Mouse (Mus musculus) G1E (cell line): Measurements from ENCODE around the gene Naa50. TPM values are rescaled to one million over a fixed set of nuclear protein-coding genes. Genes with fewer than 3 reads are reported as not detected.

ENCODE experiments used
- ATAC-seq: 2 replicates; pipeline ENCODE4 v1.8.0; 2016; ENCODE audit warnings: mild to moderate bottlenecking; ENCODE audit not compliant: insufficient number of reproducible peaks, poor library complexity, low FRiP score, severe bottlenecking; ENCODE audit errors: extremely low read depth
- DNase-seq: peaks from one replicate; pipeline ENCODE4 v3.0.0; 2012; ENCODE audit warnings: low spot score
- H3K27me3 ChIP-seq: 2 replicates; pipeline ENCODE4 v1.6.1; 2012; ENCODE audit warnings: mild to moderate bottlenecking, low read length, inconsistent platforms; ENCODE audit not compliant: insufficient read depth
- H3K36me3 ChIP-seq: replicated peaks from 2 replicates; pipeline ENCODE3; 2012; ENCODE audit warnings: mild to moderate bottlenecking, inconsistent platforms
- H3K4me1 ChIP-seq: 2 replicates; pipeline ENCODE4 v1.6.1; 2012; ENCODE audit warnings: low read depth, low read length, inconsistent platforms, mixed read lengths; ENCODE audit not compliant: insufficient read depth
- H3K4me3 ChIP-seq: 2 replicates; pipeline ENCODE4 v1.5.1; 2012; ENCODE audit warnings: low read depth, mild to moderate bottlenecking, inconsistent platforms, low read length, moderate library complexity, mixed read lengths
- H3K9me3 ChIP-seq: replicated peaks from 2 replicates; pipeline ENCODE4 v1.6.1; 2012; ENCODE audit warnings: inconsistent platforms
- CTCF ChIP-seq: IDR thresholded peaks from 2 replicates; pipeline ENCODE4 v1.5.1; 2012; ENCODE audit warnings: low read depth, low read length, inconsistent platforms, mixed read lengths
- GATA1 ChIP-seq: IDR thresholded peaks from 2 replicates; pipeline ENCODE4 v1.6.1; 2012; ENCODE audit warnings: borderline replicate concordance, low read length, inconsistent platforms, mixed read lengths
- GATA2 ChIP-seq: IDR thresholded peaks from 2 replicates; pipeline ENCODE4 v1.6.1; 2012; ENCODE audit warnings: low read depth, low read length, inconsistent platforms, borderline replicate concordance
- POLR2AphosphoS5 ChIP-seq: IDR thresholded peaks from 2 replicates; pipeline ENCODE4 v1.6.1; 2012; ENCODE audit warnings: low read depth, low read length, inconsistent platforms; ENCODE audit not compliant: insufficient replicate concordance
- TAL1 ChIP-seq: conservative IDR thresholded peaks from 2 replicates; pipeline ENCODE4 v1.6.1; 2012; ENCODE audit warnings: low read depth, low read length, inconsistent platforms, mixed read lengths
- polyA plus RNA-seq: library from polyadenylated mRNA; stranded (reverse); fragments of >175 nt; gene quantifications from 2 replicates; pipeline ENCODE4 v1.2.3, GENCODE M21; 2012
- total RNA-seq, 2 experiments: library from RNA; stranded (forward) in 1 of 2; stranded (reverse) in 1 of 2; fragments of 200-1000 nt in 1 of 2; fragments of >200 nt in 1 of 2; fragmentation: Nextera tagmentation in 1 of 2; gene quantifications; 2 replicates each; pipeline ENCODE4 v1.2.3; 2014 to 2017

Naa50 gene
- total and polyA plus RNA-seq, 3 experiments: 44.5 to 171 (median 89.8) TPM

DNA sequence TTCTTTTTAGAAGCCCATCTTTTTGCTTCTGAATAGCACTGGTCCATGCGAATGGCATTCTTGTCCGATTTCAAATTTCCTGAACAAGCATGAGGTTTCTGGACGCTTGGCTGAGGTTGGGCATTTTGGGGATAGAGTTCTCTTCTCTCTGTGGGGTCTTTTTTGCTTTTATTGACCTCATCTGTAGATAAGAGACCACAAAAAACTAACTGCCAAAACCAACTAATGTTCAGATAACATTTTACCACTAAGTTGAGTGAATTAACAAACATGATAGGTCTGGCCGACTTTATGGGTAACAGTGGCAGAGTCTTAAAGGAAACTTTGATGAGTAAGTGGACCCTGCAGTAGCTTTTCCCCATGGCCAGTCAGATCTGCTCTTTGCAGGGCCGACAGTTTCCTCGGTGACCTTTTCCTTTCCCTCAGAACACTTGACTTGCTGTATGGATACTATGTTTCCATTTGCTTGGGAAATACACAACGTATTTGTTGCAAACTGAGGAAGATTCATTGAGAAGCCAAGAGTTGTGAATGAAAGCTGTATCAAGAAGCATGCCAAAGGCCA, 34.4 kb downstream of the Naa50 start:
- no peaks in the 10 kb centered on the region for H3K9me3 ChIP-seq
- no peaks in the 10 kb centered on the region for H3K27me3 ChIP-seq
- no peak for ATAC-seq
- peaks cover 12% of the 10 kb centered on the region for H3K36me3 ChIP-seq
- peak overlapping the region; percentile 87 for H3K4me3 ChIP-seq
- peaks cover 30% of the 10 kb centered on the region for H3K4me1 ChIP-seq
- TF ChIP-seq GATA1 (no peak), GATA2 (no peak), CTCF (no peak), POLR2AphosphoS5 (no peak), TAL1 (no peak)
- DNase-seq: no peak

DNA sequence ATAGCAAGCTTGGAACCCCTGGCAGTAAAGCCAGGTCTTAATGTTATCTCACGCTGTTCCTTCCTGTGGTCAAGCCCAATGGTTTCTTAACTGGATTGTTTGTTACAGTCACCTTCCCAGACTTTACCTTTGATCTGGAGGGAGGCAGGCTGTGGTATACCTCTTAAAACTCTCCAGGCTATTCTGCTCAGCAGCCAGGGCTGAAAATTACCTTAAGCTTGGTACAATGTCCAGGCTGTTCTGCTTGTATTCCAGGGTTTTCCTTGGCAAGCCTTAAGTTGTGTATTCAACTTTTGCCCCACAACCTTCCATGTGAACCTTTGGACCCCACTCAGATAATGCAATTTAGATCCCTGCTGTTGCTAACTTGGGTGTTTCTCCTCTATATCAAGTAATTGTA, 35.4 kb downstream of the Naa50 start:
- Histone ChIP-seq H3K36me3 (peaks cover 18% of the 10 kb centered on the region), H3K4me3 (peak overlapping the region; percentile 33; the same call in 1 of the 2 replicates), H3K9me3 (no peaks in the 10 kb centered on the region), H3K27me3 (no peaks in the 10 kb centered on the region), H3K4me1 (peaks cover 30% of the 10 kb centered on the region)
- ATAC-seq (no peak), DNase-seq (no peak)
- no peak for TF ChIP-seq CTCF
- TF ChIP-seq GATA2: no peak
- no peak for TF ChIP-seq POLR2AphosphoS5
- no peak for TF ChIP-seq TAL1
- TF ChIP-seq GATA1: no peak

DNA sequence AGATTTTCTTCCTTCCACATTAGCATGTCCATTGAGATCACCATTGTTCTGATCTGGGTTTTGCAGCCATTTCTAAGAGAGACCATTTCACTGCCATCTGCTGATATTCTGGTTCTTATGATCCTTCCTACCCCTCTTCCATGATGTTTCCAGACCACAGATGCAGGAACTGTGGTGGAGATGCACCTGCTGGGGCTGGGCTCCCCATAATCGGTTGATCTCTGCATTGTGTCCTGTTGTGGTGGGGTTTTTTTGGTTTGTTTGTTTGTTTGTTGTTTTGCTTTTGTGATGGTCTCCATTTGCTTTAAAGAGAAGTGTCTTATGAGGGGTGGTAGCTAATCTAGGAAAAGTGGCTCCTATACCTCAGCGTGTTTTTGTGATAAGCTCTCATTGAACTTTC, 36.9 kb downstream of the Naa50 start:
- Histone ChIP-seq H3K36me3 (peaks cover 28% of the 10 kb centered on the region), H3K27me3 (no peaks in the 10 kb centered on the region), H3K4me1 (peaks cover 30% of the 10 kb centered on the region), H3K9me3 (no peaks in the 10 kb centered on the region), H3K4me3 (no peak overlapping the region)
- TF ChIP-seq CTCF (no peak), GATA1 (no peak), GATA2 (no peak), POLR2AphosphoS5 (no peak), TAL1 (no peak)
- no peak for ATAC-seq
- no peak for DNase-seq

DNA sequence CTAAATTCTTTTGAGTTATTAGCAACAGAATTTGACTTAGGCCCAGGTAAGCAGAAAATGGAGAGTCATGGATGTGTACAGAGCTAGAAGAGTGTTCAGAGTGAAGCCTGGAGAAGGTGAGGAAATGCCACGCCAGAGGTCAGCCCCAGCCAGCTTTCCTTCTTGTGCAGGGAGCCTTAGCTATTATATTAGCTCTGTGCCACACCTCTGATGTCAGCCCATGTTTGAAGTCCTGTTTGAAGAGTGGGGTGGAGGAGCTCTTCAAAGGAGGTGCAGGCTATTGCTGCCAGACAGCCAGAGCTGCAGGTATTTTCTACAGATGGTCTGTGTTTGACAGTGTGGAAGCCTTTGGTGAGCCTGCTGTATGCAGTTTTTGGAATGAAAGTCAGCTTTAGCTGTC, 38.9 kb downstream of the Naa50 start:
- TF ChIP-seq CTCF: no peak
- TF ChIP-seq TAL1: no peak
- no peak for TF ChIP-seq GATA2
- no peak for TF ChIP-seq GATA1
- H3K4me1 ChIP-seq: peaks cover 28% of the 10 kb centered on the region
- no peak overlapping the region for H3K4me3 ChIP-seq
- H3K27me3 ChIP-seq: no peaks in the 10 kb centered on the region
- ATAC-seq: no peak
- H3K9me3 ChIP-seq: no peaks in the 10 kb centered on the region
- no peak for DNase-seq
- H3K36me3 ChIP-seq: peaks cover 37% of the 10 kb centered on the region

DNA sequence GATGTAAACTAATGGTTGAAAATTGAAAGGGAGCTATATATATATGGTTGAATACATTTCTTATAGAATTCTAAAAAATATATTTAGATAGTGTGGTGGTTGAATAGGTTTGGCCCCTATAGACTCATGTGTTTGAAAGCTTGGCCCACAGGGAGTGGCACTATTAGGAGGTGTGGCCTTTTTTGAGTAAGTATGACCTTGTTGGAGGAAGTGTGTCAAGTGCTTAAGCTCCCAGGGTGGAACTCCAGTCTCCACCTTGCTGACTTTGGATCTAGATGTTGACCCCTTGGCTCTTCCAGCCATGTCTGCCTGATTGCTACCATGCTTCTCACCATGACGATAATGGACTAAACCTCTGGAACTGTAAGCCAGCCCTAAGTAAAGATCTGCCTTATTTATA, 43.0 kb downstream of the Naa50 start:
- TF ChIP-seq CTCF (no peak), TAL1 (no peak), GATA2 (no peak), GATA1 (no peak), POLR2AphosphoS5 (no peak)
- H3K36me3 ChIP-seq: peaks cover 44% of the 10 kb centered on the region
- H3K4me1 ChIP-seq: peaks cover 2% of the 10 kb centered on the region; the same call in 1 of the 2 replicates
- ATAC-seq (no peak), DNase-seq (no peak)
- no peaks in the 10 kb centered on the region for H3K9me3 ChIP-seq
- no peaks in the 10 kb centered on the region for H3K27me3 ChIP-seq
- H3K4me3 ChIP-seq: no peak overlapping the region

DNA sequence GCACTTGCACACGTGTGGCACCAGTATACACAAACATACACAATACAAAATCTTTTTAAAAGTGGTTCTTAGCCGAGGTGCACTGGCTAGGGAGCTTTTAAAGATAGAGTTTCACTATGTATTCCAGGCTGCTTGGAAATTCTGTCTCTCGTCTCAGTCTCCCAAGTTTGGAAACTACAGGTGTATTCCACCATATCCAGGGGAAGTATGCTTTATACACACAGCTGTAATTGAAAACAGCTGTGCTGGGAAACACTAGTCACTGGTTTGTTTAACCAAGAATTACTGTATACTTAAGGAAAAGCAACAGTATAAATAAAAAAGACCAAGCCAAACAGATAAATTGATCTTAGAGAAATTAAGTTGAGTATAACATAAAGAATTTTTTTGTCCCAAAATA, 45.1 kb downstream of the Naa50 start:
- peaks cover 5% of the 10 kb centered on the region for H3K9me3 ChIP-seq
- TF ChIP-seq TAL1 (no peak), GATA1 (no peak), CTCF (no peak), GATA2 (no peak), POLR2AphosphoS5 (no peak)
- H3K36me3 ChIP-seq: peaks cover 37% of the 10 kb centered on the region
- ATAC-seq: no peak
- H3K27me3 ChIP-seq: no peaks in the 10 kb centered on the region
- H3K4me3 ChIP-seq: no peak overlapping the region
- H3K4me1 ChIP-seq: peaks cover 2% of the 10 kb centered on the region; the same call in 1 of the 2 replicates
- DNase-seq: no peak

DNA sequence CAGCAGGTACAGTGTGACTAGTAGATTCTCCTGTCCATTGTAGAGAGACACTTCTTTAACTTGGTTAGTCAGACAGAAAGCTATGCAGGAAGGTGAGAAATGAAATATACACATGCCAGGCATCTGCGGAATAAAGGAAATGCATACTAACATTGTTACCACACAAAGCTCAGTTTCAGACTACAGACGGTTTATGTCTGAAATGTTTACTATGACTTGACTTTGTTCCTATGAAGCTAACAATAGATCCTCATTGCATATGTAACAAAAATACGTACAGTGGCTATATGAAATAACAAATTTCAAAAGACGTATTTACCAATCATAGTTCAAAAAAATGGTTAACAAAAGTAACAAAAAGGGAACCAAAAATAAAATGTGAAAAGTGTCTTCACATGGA, 47.5 kb downstream of the Naa50 start:
- Histone ChIP-seq H3K4me3 (no peak overlapping the region), H3K27me3 (no peaks in the 10 kb centered on the region), H3K9me3 (peaks cover 5% of the 10 kb centered on the region), H3K36me3 (peaks cover 34% of the 10 kb centered on the region), H3K4me1 (peaks cover 2% of the 10 kb centered on the region; the same call in 1 of the 2 replicates)
- DNase-seq (no peak), ATAC-seq (no peak)
- no peak for TF ChIP-seq GATA1
- TF ChIP-seq GATA2: no peak
- TF ChIP-seq TAL1: no peak
- no peak for TF ChIP-seq POLR2AphosphoS5
- TF ChIP-seq CTCF: no peak
